Mouse (Mus musculus): ENCODE measurements around the gene Galnt15.

- TF ChIP-seq POLR2A (IDR thresholded peaks at IDR 0.05; ENCODE audit: borderline replicate concordance, control insufficient read depth, low read depth, low read length) (no peak), CTCF (IDR thresholded peaks at IDR 0.05; ENCODE audit: control insufficient read depth, insufficient read depth, low read length) (no peak)
Observed at GRCm38 (mm10) chr14:32093500-32094117, 64.8 kb downstream of the Galnt15 start.

Data from bone marrow, adult 2 months (tissue).